Mouse (Mus musculus) adrenal gland, adult 8-10 months (tissue): ENCODE measurements at regions not wholly inside any gene's neighbourhood (a gene's known extent, or its start where the extent isn't known, plus 50 kb on each side); places are given as distances from the start of the nearest gene placed in this dataset.
A peak's percentile ranks its signal among the peaks of the same experiment; 100 is the strongest.

Experiments used
- DNase-seq: peaks from one replicate; pipeline ENCODE4 v3.0.0; 2022

GRCm38 (mm10) chr3:66738201-66739062, 242.8 kb upstream of the Rsrc1 start:
- DNase-seq = peak; percentile 28

DNA sequence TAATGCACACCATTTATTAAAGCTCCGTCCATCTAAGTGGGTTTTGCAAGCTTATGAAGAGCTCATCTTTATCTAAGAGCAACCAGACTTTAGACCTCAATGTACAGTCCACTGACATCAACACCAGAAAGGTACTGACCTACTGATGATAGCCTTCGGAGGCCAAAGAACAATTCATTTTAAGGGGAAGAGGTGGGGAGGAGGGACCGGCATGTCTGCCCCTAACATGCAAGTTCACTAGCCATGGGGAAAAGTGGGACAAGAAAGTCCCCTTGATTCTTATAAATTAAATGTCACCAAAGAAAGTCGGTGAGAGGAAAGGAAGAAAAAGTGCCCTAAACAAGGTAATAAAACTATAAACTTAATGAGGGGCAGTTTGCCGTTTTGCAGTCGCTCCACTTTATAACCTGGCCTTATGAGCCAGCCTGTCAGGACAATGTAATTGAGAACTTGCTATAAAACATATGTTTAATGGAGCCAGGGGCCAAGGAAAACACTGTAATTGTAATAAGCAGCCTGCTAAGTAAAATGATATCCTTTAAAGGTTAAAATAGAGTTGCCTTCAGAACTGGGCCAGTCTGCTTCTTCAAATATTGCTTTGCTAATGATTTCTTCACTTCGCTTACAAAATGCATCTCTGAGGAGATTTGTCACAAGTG, 241.7 kb upstream of the Rsrc1 start:
- DNase-seq = no peak

- DNase-seq = no peak
These were observed 236.9 kb upstream of the Rsrc1 start for GRCm38 (mm10) chr3:66744133-66744913.

GRCm38 (mm10) chr3:66746373-66747072, 234.7 kb upstream of the Rsrc1 start:
- no peak for DNase-seq

- DNase-seq = no peak
These were observed 234.0 kb upstream of the Rsrc1 start for GRCm38 (mm10) chr3:66747073-66747710.

DNA sequence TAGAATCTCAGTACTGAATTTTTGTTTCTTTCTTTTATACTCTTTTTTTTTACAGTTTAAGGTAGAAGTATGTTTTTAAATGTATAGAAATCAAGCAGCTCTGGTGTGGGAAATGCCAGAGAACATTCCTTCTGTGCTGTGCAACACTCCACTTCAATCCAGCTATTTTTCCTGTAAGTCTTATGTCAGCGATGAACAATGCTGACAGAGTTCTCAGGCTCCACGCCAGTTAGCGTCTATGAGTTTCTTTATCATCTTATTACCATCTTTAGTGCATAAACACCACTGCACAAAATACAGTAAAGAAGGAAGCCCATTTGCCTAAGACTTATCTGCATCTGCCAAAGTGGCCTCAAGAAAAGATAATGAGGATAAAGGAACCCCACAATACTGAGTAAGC, 223.0 kb upstream of the Rsrc1 start:
- no peak for DNase-seq

GRCm38 (mm10) chr3:66759841-66760240, 221.3 kb upstream of the Rsrc1 start:
- no peak for DNase-seq

- DNase-seq = no peak
These were observed 218.7 kb upstream of the Rsrc1 start for GRCm38 (mm10) chr3:66762446-66762845.

- DNase-seq = peak; percentile 60
These were observed 183.7 kb upstream of the Rsrc1 start for GRCm38 (mm10) chr3:66797351-66798010.

GRCm38 (mm10) chr3:66798292-66798691, 182.9 kb upstream of the Rsrc1 start:
- DNase-seq = no peak

GRCm38 (mm10) chr3:66802538-66802937, 178.7 kb upstream of the Rsrc1 start:
- no peak for DNase-seq

DNA sequence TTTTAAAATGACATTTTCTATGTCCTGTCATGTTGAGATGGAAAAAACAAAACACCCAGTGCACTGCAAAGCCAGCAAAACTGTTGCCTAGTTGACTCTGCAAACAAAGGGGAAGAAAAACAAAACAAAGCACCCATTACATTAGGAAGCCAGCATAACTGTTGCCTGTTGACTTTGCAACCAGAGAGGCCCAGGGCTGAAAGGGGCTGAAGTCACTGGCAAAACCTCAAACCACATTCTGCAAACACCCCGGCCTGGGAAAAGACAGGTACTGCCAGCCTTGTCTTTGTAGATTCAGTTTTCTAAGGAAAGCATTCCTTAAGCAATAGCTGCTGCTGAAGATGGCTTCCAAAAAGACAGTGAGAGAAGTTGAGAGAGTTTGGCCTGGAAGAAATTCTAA, 175.0 kb upstream of the Rsrc1 start:
- DNase-seq = no peak

- no peak for DNase-seq
These were observed 168.3 kb upstream of the Rsrc1 start for GRCm38 (mm10) chr3:66812686-66813445.

GRCm38 (mm10) chr3:66825761-66826160, 155.4 kb upstream of the Rsrc1 start:
- no peak for DNase-seq
